Mouse (Mus musculus) heart, embryonic 14.5 days (tissue): Measurements from ENCODE around the gene Gm10722. TPM values are rescaled to one million over a fixed set of nuclear protein-coding genes. Genes with fewer than 3 reads are reported as not detected.

ENCODE experiments used
- microRNA-seq: library from miRNA; unstranded; fragments of <30 nt; microRNA quantifications from one replicate; pipeline ENCODE4, GENCODE M21; 2016
- polyA plus RNA-seq: library from polyadenylated mRNA; unstranded; fragments of >200 nt; fragmentation: Nextera tagmentation; extraction: Ambion mirVana; gene quantifications from 2 replicates; pipeline ENCODE4 v1.2.1, GENCODE M21; 2014

The Gm10722 gene
- polyA plus RNA-seq, 1 experiment from 2014 or later, result not detected

Small RNA genes lying within 50 kb of the gene (microRNA-seq; reads per million reads assigned to microRNA genes)
- not detected for gene Mir101c

Other genes with a start within 250 kb of the Gm10722 start
- not detected in 2 replicates for gene Gm11168, start 2.4 kb downstream of the Gm10722 start, polyA plus RNA-seq
- gene Gm10721, start 12.2 kb downstream of the Gm10722 start, polyA plus RNA-seq, result not detected in 2 replicates
- not detected in 2 replicates for gene Gm10720, start 14.7 kb downstream of the Gm10722 start, polyA plus RNA-seq
- gene Gm10719, start 16.5 kb downstream of the Gm10722 start, polyA plus RNA-seq, result not detected in 2 replicates
- 0.61 and 0.95 TPM in 2 replicates for gene Gm10718, start 22.6 kb downstream of the Gm10722 start, polyA plus RNA-seq
- gene Gm10717, start 24.5 kb downstream of the Gm10722 start, polyA plus RNA-seq, result 0.34 and 0.53 TPM in 2 replicates
- not detected in 2 replicates for gene Gm17535, start 33.7 kb downstream of the Gm10722 start, polyA plus RNA-seq
- not detected in 2 replicates for gene Gm10715, start 36.0 kb downstream of the Gm10722 start, polyA plus RNA-seq